Mouse (Mus musculus): Measurements from ENCODE around the gene Spic.

DNA sequence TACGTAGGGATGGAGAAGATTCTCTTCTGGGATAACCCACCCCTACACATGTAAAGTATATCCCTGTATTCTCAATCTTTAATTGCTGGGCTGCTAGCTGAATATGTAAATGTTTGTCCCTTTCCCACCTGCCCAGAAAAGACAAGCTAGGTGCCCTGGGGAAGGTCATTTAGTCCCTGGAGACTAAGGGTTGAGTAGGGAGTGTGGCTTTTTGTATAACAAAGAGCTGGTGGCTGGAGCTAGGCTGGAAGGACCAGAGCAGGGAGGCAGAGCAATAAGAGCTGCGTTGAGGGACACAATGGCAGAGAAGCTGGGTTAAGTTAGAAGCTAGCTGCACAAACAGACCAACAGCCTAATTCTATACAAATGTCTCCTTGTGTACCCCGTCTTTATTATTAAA is 58.6 kb downstream of the Spic start:
- TF ChIP-seq CTCF (IDR thresholded peaks at IDR 0.05; ENCODE audit: extremely low read depth, insufficient read depth, insufficient read length, insufficient replicate concordance) (no peak), POLR2A (IDR thresholded peaks at IDR 0.05; ENCODE audit: low read depth, low read length) (no peak)

All from spleen, adult 2 months (tissue).